Mouse (Mus musculus) cortical plate, adult 2 months (tissue): ENCODE data around the gene Cep104.

Experiments used
- CTCF ChIP-seq: fragments of 200-500 bp; IDR thresholded peaks from 2 replicates; pipeline ENCODE4 v1.5.1; 2011; ENCODE audit warnings: mild to moderate bottlenecking, control low read depth, low read length; ENCODE audit not compliant: insufficient read depth; ENCODE audit errors: extremely low read depth
- POLR2A ChIP-seq: fragments of 200-500 bp; IDR thresholded peaks from 2 replicates; pipeline ENCODE4 v1.6.1; 2011; ENCODE audit warnings: mild to moderate bottlenecking, low read length, control low read depth; ENCODE audit not compliant: insufficient read depth; ENCODE audit errors: extremely low read depth

DNA sequence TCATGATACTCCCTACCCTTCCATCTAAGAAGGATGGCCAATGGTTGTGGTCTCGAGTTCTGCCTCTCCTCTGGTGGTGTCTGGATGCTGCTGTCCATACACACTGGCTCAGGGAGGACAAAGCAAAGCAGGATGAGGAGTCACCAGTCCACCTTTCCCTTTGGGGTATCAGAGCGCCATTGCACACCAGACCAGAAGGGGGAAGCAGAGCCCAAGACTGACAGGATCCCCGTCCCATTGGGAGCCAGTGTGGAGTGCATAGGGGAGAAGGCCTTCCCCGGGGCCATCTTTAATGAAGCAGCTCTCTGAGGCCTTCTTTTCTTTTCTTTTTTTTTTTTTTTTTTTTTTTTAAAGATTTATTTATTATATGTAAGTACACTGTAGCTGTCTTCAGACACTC, 78.1 kb downstream of the Cep104 start:
- TF ChIP-seq POLR2A (no peak), CTCF (peak; percentile 29; the same call in 1 of the 2 replicates)
